Comparison of ENCODE assay signal across 8 mouse cellular contexts in the genomic region with DNA sequence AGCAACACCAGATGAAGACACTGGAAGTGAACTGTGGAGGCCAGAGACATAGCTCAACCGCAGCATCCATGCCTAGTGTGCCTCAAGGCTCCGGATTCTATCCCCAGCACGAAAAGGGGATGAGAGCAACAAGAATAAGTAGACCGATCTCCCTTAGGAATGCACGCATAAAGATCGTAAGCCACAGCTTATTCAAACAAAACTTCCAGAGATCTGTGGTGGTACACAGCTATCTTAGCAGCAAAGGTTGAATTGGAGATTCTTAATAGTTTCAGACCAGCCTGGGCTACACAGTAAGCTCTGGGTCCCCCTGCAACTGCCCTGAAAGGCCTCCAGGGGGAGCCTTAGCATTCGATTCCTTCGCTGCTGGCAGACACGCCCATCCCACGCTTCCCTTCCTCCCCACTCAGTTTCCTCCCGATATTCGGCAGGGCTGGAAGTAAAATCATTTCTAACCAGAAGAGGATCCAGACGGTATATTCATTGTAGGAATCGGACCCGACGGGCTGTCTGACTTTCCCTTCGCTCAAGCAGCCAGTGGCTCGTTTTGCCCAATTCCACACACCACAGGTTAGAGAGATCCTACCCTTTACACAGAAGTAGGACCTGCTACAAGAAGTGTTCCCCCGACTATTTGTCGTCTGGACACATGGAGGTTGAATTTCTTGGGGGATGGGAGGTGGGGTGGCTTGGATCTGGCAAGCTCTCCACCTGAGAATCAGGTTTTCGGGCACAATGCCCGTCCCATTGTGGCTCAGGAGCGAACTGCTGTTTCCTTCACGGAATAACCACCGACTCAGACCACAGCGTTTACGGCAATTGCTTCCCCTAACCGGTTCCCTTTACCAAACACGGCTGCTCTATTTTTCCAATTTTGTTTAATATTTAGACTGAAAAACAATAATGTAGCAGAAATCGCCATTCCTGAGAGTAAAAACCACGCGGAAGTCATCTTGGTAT. TPM values are rescaled to one million over a fixed set of nuclear protein-coding genes. Genes with fewer than 3 reads are reported as not detected.
DNase-seq lines count a peak whose midpoint lies in the region; ATAC-seq and TF ChIP-seq lines count a peak whose summit lies in the region.

No protein-coding gene starts in this region.

- no peak overlapping the region for H3K27ac ChIP-seq in left cerebral cortex, adult 2 months

- intact Hi-C loops in left cerebral cortex, adult 2 months (cut with DNase I): loop anchor here (5.0 kb wide), 1 partner anchor 46 kb away; no protein-coding TSS in a partner anchor

- ATAC-seq in common myeloid progenitor, adult 5-6 weeks (replicated peaks; ENCODE audit: low read depth, poor library complexity, severe bottlenecking): peak; percentile 97
- ATAC-seq in megakaryocyte, adult 5-6 weeks (ENCODE audit: poor library complexity, severe bottlenecking): peak; percentile 99

- H3K4me3 ChIP-seq in left cerebral cortex, adult 2 months: no peak overlapping the region

- peak; percentile 87 for TF ChIP-seq CTCF in left cerebral cortex, adult 2 months (IDR thresholded peaks at IDR 0.05)

- DNase-seq in adipocyte (ENCODE audit: low spot score): peak; percentile 81
- peak; percentile 69 for DNase-seq in gastrocnemius, postnatal 10 days
- peak; percentile 69 for DNase-seq in hindlimb bud, embryonic 11.5 days (ENCODE audit: extremely low spot score, low read depth, low spot score)
- DNase-seq in left cerebral cortex, adult 2 months (ENCODE audit: extremely low spot score in 1 of 2, low spot score in 2 of 2): peak; percentile 64 to 66
- DNase-seq in right cerebral cortex, adult 18-20 months: peak; percentile 72
- peak; percentile 77 for DNase-seq in urinary bladder, postnatal 14 days (ENCODE audit: low spot score)

RNA-seq across cellular contexts. Expression of a gene that starts 41.0 kb away (rescaled TPM):
- 0.64 and 2.5 TPM in 2 replicates for total RNA-seq in common myeloid progenitor, adult 5-6 weeks (2017)
- not detected for total RNA-seq in gastrocnemius, postnatal 10 days (2021)
- total RNA-seq in left cerebral cortex, adult 2 months (2021): not detected
- not detected in 2 replicates for total RNA-seq in megakaryocyte, adult 5-6 weeks (2015)
- not detected in 2 replicates for total RNA-seq in megakaryocyte, adult 5-6 weeks (2017)

RNA-seq across cellular contexts. Expression of a gene that starts 46.7 kb away (rescaled TPM):
- 18.0 and 20.6 TPM in 2 replicates for total RNA-seq in common myeloid progenitor, adult 5-6 weeks (2017)
- 100 to 1,000 TPM; 152 to 177 TPM for total RNA-seq in gastrocnemius, postnatal 10 days (2021)
- total RNA-seq in left cerebral cortex, adult 2 months (2021): 100 to 1,000 TPM; 361 to 390 TPM
- 7.5 and 9.0 TPM in 2 replicates for total RNA-seq in megakaryocyte, adult 5-6 weeks (2015)
- 4.1 and 5.0 TPM in 2 replicates for total RNA-seq in megakaryocyte, adult 5-6 weeks (2017)
